Mouse (Mus musculus) megakaryocyte, adult 5-6 weeks (primary cell): Measurements from ENCODE around the gene Zfp36l2. TPM values are rescaled to one million over a fixed set of nuclear protein-coding genes. Genes with fewer than 3 reads are reported as not detected.
"Not testable (repeated sequence)": the region's sequence is repeated elsewhere in the genome, so short reads cannot be mapped to it uniquely, and the experiment has no call there.

ENCODE experiments used
- ATAC-seq: 2 replicates; pipeline ENCODE4 v1.8.0; 2016; ENCODE audit warnings: mild to moderate bottlenecking, inconsistent platforms; ENCODE audit not compliant: poor library complexity, severe bottlenecking
- total RNA-seq, 2 experiments: library from RNA; stranded (forward) in 1 of 2; stranded (reverse) in 1 of 2; fragments of 153-499, 151-499 nt in 1 of 2; fragments of 221-1000, 200-1000 nt in 1 of 2; gene quantifications; 2 replicates each; pipeline versions ENCODE4 v1.2.3 to v1.2.4; 2015 to 2017

The Zfp36l2 gene
- total RNA-seq (2015) (316 and 357 TPM in 2 replicates), total RNA-seq (2017) (121 and 168 TPM in 2 replicates)

DNA sequence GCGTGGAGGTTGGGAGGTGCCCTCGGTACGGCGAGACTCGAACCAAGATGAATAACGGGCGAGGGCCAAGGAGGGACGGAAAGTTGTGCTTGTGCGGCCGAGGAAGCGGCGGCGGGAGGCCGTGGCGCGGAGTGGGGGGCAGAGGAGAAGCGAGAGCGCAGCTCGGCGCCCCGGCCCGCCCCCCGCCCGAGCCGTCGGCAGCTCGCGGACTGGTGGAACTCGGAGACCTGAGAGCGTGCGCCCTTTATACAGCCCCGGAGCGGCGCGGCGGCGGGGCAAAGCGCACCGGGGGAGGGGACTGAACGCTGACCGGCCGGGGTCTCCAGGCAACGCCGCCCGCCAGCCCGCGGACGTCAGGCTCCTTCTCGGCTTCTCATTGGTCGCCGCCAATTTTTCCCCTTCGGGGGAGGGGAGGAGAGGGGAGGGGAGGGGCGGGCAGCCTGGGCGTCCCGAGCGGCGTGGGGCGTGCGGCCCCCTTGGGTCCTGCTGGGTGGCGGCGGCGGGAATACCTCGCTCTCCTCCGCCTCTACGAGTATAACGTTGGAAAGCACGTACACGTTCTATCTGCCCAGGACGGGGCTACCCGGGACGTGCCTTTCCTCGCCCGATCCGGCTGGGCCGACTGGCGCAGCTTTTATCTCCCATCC lies at the start of gene Zfp36l2:
TSS of gene Zfp36l2 (minus strand) at position 221 of the 647 bp plus-strand sequence.
- ATAC-seq = peak; percentile 45

DNA sequence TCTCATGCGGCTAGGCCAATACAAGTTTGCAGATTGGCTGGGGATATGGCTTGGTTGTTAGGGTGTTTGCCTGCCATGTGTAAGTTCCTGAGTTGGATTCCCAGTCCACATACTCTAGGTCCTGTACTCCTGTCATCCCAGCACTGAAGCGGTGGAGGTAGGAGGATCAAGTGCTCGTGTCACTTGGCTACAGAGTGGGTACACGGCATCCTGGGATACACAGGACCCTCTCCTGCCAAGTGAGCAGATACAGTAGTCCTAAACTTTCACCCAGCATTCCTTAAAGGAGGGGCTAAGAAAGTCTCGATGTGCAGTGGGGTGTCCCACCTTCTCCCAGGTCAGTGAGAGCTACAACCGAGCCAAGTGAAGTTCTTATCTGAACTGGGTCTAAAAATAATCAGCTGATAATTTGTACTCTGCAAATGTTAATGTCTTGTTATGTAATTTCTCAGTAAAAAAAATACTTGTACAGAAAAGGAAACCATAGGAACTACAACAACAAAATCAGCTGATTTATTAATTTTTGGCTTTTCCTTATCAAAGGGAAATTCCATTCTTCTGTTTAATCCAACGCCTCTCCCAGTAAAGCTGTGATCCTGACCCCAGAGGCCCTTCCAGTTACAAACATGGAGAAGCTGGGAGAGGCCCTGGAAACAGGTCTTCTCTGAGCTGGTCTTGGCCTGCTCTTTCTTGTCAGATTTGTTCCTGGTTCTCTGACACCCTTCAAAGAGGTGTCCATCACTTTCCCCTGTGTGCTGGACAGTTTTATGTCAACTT lies 49.2 kb upstream of the Zfp36l2 start:
- ATAC-seq = no peak

DNA sequence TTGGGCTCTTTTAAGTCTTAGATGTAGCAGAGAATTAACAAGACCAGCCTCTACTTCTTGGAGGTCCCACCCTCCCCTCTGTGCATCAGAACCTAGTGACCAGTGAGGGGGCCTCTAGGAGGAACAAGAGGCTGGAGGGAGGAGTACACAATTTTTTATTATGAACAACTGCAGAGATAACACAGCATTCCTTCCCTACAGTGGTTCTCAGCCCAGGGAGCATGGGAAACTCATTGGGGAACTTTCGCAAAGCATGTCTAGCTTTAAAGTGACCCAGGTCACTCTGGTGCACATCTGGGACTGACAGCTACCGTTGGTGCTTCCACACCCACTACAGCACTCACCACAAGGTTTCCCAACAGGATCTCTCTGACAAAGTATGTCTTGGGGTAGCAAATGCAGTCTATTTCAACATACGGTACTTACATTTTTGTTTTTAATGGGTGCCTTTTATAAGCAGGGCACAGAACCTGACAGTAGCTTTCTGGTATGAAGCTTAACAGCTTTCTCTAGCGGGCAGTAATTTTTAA lies 47.7 kb upstream of the Zfp36l2 start:
- peak; percentile 85 for ATAC-seq

DNA sequence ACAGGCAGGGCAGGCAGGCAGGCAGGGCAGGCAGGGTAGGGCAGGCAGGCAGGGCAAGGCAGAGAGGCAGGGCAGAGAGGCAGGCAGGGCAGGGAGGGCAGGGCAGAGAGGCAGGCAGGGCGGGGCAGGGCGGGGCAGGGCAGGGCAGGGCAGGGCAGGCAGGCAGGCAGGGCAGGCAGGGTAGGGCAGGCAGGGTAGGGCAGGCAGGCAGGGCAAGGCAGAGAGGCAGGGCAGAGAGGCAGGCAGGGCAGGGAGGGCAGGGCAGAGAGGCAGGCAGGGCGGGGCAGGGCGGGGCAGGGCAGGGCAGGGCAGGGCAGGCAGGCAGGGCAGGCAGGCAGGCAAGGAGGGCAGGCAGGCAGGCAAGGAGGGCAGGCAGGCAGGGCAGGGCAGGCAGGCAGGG lies 47.0 kb upstream of the Zfp36l2 start:
- ATAC-seq = peak; percentile 36

DNA sequence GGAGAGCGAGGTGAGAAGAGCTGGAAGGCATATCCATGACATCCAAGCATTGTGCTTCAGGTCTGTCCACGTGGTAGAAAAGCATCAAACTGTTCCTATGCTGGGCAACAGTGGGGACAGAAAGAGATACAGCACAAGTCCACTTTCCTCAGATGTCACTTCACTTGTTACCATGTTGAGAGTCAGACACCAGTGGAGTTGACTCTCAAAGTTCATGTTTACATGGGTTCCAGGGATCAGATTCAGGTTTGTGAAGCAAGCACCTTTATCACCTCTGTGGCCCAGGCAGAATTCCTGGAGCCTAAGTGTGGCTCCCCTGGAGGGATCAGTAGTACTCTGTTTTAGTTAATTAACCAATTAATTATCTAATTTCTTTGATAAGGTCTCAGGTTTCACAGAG lies 46.0 kb upstream of the Zfp36l2 start:
- no peak for ATAC-seq

DNA sequence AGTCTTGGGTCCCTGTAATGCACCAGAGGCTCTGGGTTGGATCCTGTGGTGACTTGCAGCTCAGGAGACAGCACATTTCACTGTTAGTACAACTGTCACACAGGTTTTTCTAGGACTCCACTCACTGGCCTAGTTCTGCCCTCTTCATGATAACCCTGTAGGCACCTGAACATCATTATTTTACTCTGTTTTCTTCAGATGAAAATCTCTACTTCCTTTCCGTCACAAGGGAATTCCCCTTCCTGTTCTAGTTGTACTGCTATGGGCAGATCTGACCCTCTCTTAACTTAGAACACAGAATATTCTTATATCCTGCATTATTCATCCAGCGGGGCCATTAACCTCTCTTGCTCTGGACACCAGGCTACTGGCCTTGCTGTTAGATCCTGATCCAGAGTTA lies 43.6 kb upstream of the Zfp36l2 start:
- no peak for ATAC-seq

DNA sequence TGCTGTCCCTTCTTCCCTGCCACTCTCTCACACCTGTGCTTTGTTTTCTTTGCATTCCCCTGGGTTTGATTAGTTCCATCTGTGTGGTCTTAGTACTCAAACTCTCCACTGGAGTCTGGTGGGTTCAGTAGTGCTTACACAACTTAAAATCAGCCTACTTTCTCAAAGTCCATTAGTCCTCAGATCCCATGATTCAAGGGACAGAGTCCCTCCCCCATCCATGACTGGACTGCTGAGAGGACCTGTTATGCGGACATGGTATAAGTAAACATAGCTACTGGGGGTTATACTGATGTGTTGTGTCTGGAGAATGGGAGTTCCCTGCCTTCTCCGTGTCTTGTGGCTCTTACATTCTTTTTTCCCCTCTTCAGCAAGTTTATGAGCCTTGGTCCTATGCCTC lies 40.5 kb upstream of the Zfp36l2 start:
- no peak for ATAC-seq

DNA sequence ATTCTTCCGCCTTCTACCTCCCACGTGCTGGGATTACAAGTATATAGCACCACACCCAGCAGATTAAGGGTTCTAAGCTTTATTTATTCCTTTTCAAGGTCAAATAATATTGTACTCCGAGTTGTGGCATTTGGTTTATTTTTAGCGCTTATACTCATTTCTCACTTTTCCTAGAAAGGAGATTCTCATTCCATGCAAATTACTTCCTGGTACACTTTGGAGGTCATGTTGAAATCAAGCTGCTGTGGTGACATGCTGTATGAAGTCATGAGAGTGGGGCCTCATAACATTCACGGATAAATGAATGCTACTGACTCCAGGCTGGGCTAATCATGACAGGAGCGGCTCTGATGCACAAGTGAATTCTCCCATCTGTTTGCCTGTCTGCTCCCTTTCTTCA lies 38.9 kb upstream of the Zfp36l2 start:
- ATAC-seq = peak; percentile 53

DNA sequence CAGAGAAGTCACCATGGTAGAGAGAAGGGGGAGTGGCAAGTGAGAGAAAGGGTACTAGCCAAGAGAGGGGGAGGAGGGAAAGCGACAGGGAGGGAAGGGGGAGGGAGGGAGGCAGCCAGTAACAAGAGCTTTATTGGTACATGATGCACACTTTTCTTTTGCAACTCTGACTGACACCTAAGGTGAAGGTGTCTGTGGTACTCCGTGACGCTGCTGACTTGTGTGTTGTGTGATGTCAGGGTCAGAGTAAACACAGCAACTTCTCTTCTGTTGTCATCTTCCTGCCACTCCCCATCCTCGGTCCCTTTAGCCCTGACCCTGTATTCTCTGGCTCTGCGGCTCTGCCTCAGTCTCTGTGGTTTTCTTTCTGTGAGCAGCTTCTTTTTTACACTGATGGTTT lies 38.5 kb upstream of the Zfp36l2 start:
- ATAC-seq = peak; percentile 94

DNA sequence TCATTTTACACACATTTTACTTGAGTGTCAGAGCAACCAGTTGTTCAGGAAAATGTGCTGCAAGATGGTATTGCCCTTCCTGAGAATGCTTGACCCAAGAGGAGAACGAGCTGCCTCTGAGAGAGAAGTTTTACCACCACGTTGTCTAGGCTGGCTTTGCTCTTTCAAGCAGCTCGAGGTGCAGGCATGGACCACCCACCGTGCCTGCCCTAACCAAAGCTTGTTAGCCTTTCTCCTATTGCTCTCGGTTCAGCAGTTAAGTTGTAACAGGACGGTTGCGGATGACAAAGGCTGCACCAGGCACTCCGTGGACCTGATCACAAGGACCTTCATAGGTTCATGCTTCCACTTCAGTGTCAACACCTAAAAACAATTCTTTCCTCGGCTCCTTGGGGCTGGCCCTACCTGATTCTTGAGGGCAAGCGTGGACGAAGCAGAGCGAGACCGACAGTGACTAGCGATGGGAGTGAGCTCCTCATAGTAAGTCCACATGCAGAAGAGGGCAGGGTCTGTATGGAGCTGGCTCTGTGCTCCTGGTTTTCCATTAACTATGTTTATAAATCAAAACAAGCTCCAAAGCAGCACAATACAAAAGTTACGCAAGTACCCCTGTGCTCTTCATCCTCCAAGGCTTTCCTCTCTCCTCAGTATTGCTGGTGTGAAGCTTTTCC lies 36.6 kb upstream of the Zfp36l2 start:
- no peak for ATAC-seq

DNA sequence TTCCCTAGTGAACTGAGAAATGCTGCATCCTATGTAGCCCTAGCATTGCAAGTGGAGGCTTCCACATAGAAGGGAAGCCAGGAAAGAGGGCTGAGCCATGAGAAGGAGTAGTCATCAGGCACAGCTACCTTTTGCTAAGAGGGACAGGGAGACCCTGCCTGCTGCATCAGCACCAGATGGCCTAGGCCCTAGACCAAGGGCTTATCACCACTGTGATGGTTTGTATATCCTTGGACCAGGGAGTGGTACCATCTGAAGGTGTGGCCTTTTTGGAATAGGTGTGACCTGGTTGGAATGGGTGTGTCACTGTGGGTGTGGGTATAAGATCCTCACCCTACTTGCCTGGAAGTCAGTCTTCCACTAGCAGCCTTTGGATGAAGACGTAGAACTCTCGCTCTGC lies 31.1 kb upstream of the Zfp36l2 start:
- not testable (repeated sequence) for ATAC-seq

DNA sequence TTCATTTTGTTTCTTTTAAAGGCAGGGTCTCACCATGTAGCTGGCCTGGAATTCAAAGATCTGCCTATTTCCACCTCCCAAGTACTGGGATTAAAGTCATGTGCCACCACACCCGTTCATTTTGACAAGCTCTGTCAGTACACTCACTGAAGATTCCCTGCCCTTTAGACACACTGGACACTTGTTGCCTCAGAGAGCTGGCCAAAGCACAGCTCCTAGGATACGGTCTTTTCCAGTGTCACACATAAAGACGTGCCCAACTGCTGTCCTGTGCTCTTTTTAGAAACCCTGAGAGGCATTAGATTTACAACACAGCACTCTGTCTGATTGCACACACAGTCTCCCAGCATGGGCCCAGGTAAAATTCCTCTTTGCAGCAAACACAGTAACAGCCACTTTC lies 29.9 kb upstream of the Zfp36l2 start:
- ATAC-seq = no peak

DNA sequence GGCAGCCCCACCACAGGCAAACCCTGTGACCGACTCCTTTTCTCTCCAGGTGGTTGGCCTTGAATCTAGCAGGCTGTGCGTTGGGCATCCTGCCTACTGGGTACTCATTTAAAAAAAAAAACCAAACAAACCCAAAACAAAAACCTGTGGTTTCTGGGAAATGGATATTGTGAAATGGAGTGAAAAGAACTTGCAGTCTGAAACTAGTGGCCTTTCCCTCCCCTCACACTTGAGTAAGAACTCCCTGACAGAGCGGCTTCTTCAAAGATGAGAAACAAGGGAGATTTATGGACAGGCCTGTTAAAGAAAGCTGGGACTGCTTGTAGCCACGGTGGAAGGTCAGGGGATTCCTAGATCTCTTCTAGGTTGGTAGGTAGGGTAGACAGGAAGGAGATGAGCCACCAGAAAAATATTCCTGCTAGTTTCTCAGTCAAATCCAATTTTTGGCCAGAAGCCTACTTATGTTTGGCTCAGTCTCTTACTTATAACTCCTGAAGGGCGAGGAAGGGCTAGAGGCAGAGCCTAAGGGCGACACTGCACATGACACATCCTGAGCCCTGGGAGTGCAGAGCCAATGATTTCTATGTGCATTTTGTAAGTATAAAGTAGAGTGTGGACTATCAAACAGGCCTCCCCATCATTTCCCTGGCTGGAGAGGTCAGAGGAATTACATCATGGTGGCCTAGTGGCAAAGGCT lies 27.7 kb upstream of the Zfp36l2 start:
- ATAC-seq = peak; percentile 57

DNA sequence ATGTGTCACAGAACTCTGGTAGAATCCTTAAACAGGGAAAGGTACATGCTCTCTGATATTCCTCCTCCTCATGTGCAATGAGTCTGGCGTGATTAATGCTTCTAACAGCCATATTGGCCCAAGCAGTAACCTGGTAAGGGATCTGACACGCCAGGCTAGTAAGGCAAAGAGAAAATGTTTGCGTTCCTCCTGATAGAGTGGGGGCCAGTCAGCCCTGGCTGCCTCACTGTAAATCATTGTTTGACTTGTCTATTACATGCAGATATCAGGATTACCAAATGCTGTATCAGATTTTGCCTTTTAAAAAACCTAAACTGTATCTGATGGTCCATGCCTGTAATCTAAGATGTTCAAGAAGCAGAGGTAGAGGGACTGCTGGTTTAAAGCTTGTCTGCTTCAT lies 25.7 kb upstream of the Zfp36l2 start:
- no peak for ATAC-seq

DNA sequence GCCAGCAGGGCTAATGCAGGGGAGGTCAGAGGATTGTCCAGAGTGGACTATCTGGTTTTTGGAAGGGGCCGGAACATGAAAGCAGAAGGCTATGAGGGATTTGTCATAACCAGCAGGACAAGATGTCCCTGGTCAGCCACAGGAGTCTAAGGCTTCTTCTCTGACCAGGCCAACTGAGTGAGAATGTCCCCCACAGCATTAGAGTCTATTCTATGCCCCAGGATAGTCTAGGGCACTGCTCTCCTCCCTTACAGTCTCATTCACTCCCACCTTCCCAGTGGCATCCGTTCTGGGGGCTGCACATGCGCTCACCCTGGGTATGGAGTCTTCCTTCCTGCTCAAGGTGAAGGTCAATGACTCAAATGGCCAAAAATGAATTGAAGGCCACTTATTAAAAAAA lies 19.9 kb upstream of the Zfp36l2 start:
- ATAC-seq = no peak

DNA sequence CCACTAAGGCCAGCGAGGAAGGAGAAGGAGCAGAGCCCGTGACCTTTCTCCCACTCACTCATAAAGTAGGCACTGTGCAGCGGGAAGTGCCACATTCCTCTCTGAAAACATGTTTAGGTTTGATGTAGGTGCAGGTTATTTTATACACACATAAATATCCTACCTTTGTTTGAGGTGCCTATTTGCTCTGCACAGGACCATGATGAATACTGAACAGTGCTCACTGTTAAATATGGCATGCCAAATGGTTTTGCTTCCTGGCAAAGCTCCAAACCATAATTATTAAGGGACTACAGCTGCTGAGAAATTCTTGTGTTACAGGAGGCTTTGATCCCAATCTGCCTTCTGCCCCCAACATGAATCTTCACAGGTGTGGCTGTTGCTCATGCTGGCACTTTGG lies 18.5 kb upstream of the Zfp36l2 start:
- no peak for ATAC-seq

DNA sequence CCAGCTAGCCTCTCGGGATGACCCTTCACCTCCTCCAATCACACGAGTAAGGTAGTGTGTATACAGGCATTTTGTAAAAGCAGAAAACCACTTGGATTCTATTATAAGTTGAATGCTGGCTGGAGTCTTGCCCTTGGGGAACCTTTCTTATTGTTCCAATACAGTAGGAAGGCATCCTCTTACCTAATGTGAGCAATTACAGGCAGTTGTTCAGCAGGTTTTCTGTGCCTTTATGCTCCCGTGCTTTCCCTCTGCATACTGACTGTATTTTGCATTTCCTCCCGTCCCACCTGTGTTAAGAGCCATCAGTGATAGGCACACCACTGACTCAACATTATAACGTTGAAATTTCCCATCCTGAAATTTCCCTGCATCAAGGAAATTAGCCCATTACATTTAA lies 17.2 kb upstream of the Zfp36l2 start:
- ATAC-seq = no peak

DNA sequence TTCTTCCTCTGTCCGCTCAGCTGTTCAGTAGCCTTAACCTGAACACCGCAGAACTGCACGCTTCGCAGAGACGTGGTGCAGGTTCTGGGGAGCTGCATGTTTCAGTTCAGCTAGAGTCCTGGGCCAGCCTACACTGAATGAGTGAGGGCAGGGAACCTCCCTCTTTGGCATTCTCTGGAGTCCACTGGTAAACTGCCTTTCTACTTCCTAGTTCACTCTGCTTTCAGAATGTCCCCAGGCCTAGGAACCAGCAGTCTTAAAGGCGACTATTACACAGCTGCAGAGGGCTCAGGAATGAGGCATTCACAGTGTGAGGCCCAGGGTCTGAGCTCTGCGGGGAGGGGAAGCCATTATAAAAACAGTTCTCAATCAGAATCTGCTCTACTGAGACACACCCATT lies 15.6 kb upstream of the Zfp36l2 start:
- no peak for ATAC-seq

DNA sequence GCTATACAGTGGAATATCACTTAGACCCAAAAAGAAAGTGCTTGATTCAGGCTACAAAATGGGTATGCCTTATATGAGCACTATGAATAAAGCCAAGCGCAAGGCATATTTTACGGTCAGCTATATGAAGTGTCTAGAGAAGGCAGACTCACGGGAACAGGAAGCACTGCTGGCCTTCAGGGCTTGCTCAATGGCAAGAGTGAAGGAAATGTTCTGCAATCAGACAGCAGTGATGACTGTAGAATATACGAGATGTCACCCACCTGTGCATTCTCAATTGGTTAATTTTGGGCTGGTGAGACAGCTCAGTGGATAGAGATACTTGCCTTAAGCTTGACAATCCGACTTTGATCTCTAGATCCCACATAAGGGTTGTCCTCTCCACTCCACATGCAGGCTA lies 13.4 kb upstream of the Zfp36l2 start:
- peak; percentile 97 for ATAC-seq

DNA sequence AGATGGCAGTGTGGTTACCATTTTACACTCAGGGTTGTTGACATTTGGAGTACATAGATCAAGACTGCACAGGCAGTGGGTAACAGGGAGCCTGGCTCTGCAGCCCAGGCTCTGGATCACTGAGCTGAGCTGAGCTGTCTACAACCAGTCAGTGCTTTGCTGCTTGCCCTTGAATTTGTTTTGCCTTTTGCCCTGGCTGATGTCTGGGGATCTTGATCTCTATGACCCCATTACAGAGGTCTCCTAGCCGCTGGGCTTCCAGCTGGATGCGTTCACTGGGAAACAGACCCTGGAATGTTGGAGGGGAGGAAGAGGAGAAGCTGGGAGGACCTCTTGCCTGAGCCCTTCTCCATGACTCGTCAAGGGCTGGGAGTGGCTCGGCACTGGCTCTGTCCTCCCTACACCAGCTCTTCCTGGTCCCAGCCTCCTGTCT lies 10.2 kb upstream of the Zfp36l2 start:
- no peak for ATAC-seq

DNA sequence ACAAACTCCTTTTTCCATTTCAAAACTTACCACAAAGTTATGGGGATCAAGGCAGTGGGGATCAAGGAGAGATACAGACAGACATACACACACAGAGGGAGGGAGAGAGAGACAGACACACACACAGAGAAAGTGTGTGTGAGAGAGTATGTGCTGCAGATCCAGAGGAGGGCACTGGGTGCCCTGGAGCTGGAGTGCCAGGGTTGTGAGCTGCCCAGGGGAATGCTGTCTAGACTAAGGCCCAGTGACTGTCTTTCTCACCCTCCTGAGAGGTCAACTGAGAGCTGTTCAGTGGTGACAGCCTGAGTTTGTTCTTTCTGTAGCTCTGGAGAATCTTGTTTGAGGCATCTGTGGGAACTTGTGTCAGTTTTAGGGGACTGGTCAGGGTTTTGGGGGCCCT lies 8.6 kb upstream of the Zfp36l2 start:
- no peak for ATAC-seq
